Mouse (Mus musculus) forebrain, embryonic 11.5 days (tissue): ENCODE results near the gene Yif1b. TPM values are rescaled to one million over a fixed set of nuclear protein-coding genes. Genes with fewer than 3 reads are reported as not detected.
A peak's percentile ranks its signal among the peaks of the same experiment; 100 is the strongest.

Experiments used
- ATAC-seq: fragments of 200-750 bp; cut with Nextera tagmentation; replicated peaks from 2 replicates; pipeline ENCODE4 v1.8.0; 2017; ENCODE audit warnings: moderate TSS enrichment; ENCODE audit not compliant: low FRiP score
- DNase-seq: peaks from one replicate; pipeline ENCODE4 v3.0.0-alpha.2; 2017; ENCODE audit warnings: low spot score
- H3K27ac ChIP-seq: fragments of 300-500 bp; sonication (generic); 2 replicates; pipeline ENCODE4 v1.5.1; 2014; ENCODE audit warnings: low read depth, low read length
- H3K27me3 ChIP-seq: fragments of 300-500 bp; sonication (generic); 2 replicates; pipeline ENCODE4 v1.6.1; 2014; ENCODE audit warnings: mild to moderate bottlenecking, low read length, mixed read lengths; ENCODE audit not compliant: control insufficient read depth, insufficient read depth
- H3K36me3 ChIP-seq: fragments of 300-500 bp; sonication (generic); 2 replicates; pipeline ENCODE4 v1.6.1; 2014; ENCODE audit warnings: mild to moderate bottlenecking, low read length, moderate library complexity, mixed read lengths; ENCODE audit not compliant: control insufficient read depth, insufficient read depth
- H3K4me1 ChIP-seq: fragments of 300-500 bp; sonication (generic); replicated peaks from 2 replicates; pipeline ENCODE4 v1.6.1; 2014; ENCODE audit warnings: low read length, mixed read lengths; ENCODE audit not compliant: control insufficient read depth, insufficient read depth
- H3K4me2 ChIP-seq: fragments of 300-500 bp; sonication (generic); 2 replicates; pipeline ENCODE4 v1.6.1; 2014; ENCODE audit warnings: low read depth, mild to moderate bottlenecking, low read length, moderate library complexity, mixed read lengths; ENCODE audit not compliant: severe bottlenecking
- H3K4me3 ChIP-seq: fragments of 300-500 bp; sonication (generic); 2 replicates; pipeline ENCODE4 v1.5.1; 2014; ENCODE audit warnings: low read depth, low read length
- H3K9ac ChIP-seq: fragments of 300-500 bp; sonication (generic); 2 replicates; pipeline ENCODE4 v1.6.1; 2014; ENCODE audit warnings: low read length
- H3K9me3 ChIP-seq: fragments of 300-500 bp; sonication (generic); 2 replicates; pipeline ENCODE4 v1.6.1; 2016; ENCODE audit warnings: low read length, mixed read lengths; ENCODE audit not compliant: control insufficient read depth
- WGBS: fragments of 180-500 bp; shearing (Covaris S2); extraction: QIAGEN DNeasy Blood & Tissue Kit; methylation state at CpG from one replicate; pipeline ENCODE4 v1.1.7; 2014; 5-methylcytosine and 5-hydroxymethylcytosine counted together
- polyA plus RNA-seq: library from polyadenylated mRNA; unstranded; fragments of >200 nt; fragmentation: Nextera tagmentation; extraction: Ambion mirVana; gene quantifications from 2 replicates; pipeline ENCODE4 v1.2.1, GENCODE M21; 2014

Yif1b gene
- polyA plus RNA-seq, 1 experiment from 2014 or later, result 78.9 TPM

DNA sequence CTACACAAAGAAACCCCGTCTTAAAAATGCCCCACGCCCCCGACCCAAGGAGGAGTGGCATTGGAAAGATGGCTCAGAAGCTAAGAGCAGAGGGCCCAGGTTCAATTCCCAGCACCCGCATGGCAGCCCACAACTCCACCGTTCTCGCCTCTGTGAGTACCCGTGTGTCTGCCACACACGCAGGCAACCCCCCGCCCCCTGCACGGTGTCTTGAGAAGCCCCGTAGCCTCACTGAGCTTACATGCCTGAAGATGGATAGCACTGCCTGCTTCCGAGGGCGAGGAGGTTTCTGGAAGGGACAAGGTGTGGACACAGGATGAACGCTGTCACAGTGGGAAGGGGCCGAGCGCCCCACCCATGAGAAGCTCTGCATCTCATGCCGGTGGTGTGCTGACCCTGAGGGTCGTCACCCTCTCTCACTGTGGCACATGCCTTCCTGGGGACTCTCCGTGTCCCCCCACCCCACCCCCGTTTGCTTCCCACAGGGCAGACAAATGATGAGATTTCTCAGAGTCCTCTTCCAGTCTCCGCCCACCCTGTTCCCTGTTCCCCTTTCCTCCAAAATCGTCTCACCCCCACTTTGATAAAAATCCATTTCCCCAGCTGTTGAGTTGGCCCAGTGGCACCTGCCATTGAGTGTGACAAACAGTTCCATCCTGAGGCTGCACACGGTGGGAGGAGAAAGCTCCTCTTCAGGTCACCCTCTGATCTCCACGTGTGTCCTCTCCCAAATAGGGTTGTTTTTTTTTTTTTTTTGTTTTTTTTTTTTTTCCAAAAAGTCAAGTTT lies 57.9 kb downstream of the Yif1b start:
- ATAC-seq (no peak), DNase-seq (no peak)
- Histone ChIP-seq H3K9me3 (no peaks in the 10 kb centered on the region), H3K27me3 (no peaks in the 10 kb centered on the region), H3K4me1 (peaks cover 13% of the 10 kb centered on the region), H3K4me3 (no peak overlapping the region), H3K36me3 (no peaks in the 10 kb centered on the region), H3K27ac (no peak overlapping the region), H3K4me2 (no peak overlapping the region), H3K9ac (no peak overlapping the region)
- 85% methylated on average over 24 of the region's 24 CpGs for WGBS

DNA sequence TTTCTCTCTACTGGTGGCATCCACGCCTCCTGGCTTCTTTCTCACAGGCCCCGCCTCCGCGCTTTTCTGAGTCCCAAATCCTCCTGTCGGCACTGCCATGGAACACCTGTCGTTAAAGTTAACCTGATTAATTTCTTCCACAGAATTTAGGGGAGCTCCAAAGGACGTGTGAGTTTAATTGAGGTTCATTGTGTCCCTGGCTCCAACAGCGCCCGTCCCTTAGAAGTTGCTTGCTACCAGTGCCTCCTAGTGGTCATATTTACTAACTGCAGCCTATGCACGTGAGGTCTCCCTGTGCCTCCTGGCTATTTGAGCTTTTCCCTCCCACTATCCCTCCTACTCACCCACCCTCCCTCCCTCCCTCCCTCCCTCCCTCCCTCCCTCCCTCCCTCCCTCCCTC lies 58.9 kb downstream of the Yif1b start:
- DNase-seq (peak; percentile 79), ATAC-seq (0 out of 2 replicates have a peak, but pooled peaks have one; percentile 10)
- H3K36me3 ChIP-seq, result no peaks in the 10 kb centered on the region
- peaks cover 7% of the 10 kb centered on the region for H3K4me1 ChIP-seq
- no peak overlapping the region for H3K27ac ChIP-seq
- H3K9me3 ChIP-seq, result no peaks in the 10 kb centered on the region
- no peaks in the 10 kb centered on the region for H3K27me3 ChIP-seq
- 11% methylated on average over 10 of the region's 10 CpGs for WGBS
- H3K4me2 ChIP-seq, result no peak overlapping the region
- no peak overlapping the region for H3K9ac ChIP-seq
- H3K4me3 ChIP-seq, result no peak overlapping the region

Other genes with a start within 250 kb of the Yif1b start
- 0.68 and 1.2 TPM in 2 replicates for gene Ryr1, start 113.2 kb upstream of the Yif1b start, polyA plus RNA-seq
- 0.67 and 1.2 TPM in 2 replicates for gene Rasgrp4, start 103.5 kb upstream of the Yif1b start, polyA plus RNA-seq
- gene Fam98c, start 82.1 kb upstream of the Yif1b start, polyA plus RNA-seq, result 12.6 and 16.8 TPM in 2 replicates
- gene Ggn, start 68.1 kb upstream of the Yif1b start, polyA plus RNA-seq, result 0.52 and 0.53 TPM in 2 replicates
- gene Spred3, start 67.9 kb upstream of the Yif1b start, polyA plus RNA-seq, result 7.8 TPM in 2 replicates
- 291 and 297 TPM in 2 replicates for gene Psmd8, start 57.6 kb upstream of the Yif1b start, polyA plus RNA-seq
- 0.12 and 0.43 TPM in 2 replicates for gene Catsperg1, start 24.3 kb upstream of the Yif1b start, polyA plus RNA-seq
- 0.19 and 0.21 TPM in 2 replicates for gene Kcnk6, start 5.8 kb upstream of the Yif1b start, polyA plus RNA-seq
- 1.8 and 5.7 TPM in 2 replicates for gene 2200002D01Rik, start 10.1 kb downstream of the Yif1b start, polyA plus RNA-seq
- 36.1 and 43.5 TPM in 2 replicates for gene Spint2, start 43.6 kb downstream of the Yif1b start, polyA plus RNA-seq
- gene Ppp1r14a, start 51.0 kb downstream of the Yif1b start, polyA plus RNA-seq, result 12.5 and 13.3 TPM in 2 replicates
- 76.0 and 88.3 TPM in 2 replicates for gene Dpf1, start 65.6 kb downstream of the Yif1b start, polyA plus RNA-seq